1 mouse cellular context compared by ENCODE assay signal in the genomic region with DNA sequence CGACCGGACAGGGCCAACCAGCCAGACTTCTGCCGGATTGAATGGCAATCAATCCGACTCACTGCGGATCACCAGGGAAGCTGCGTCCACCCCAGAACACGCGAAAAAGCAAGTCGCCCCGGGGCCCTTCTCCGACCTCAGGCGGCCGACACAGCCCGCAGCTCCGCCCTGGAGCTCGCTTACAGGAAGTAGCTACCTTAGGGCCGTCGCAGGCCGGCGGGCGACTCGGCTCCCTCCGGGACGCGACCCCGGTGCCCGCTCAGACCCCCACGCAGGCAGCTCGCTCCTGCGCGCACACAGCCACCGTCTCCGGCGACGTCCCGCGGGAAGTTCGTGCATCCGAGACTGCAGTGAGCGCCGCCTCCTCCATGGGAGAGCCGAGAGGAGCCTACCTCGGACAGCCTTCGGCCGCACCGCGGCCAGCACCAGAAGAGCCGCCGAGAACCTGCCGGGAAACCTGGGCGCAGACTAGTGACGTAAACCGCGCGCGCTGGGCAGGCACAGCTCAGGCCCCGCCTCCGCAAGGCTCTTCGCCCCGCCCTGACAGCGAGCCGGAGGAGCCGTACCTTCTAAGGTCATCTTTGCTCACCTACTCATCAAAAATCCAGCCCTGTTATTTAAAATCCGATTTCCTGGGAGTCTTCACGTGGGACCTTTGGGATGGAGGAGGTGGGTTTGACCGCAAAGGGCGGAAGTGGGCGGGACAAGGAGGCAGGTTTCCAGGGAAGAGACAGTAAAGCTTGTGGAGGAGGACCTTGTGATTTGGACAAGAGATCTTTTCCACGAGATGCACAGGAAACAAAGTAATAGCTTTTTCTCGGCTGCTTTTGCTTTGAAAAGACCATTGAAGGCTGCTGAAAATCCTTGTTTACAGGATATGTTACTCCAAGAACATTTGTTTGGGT.
TF ChIP-seq lines count a peak whose summit lies in the region.

A gene (minus strand): TSS at position 473 of the 905 bp plus-strand sequence.

TF ChIP-seq in MEL, 35 proteins besides CTCF, POLR2A, EP300 and RAD21 (continued from another document):
- TF ChIP-seq HCFC1 (IDR thresholded peaks at IDR 0.05; ENCODE audit: low read depth, low read length), result peak; percentile 87
- no peak for TF ChIP-seq POLR2AphosphoS5 (IDR thresholded peaks at IDR 0.05; ENCODE audit: borderline replicate concordance, low read depth, low read length)
- peak; percentile 38; the same call in 1 of the 2 replicates for TF ChIP-seq MAZ (IDR thresholded peaks at IDR 0.05; ENCODE audit: low read depth, low read length)
- no peak for TF ChIP-seq ZNF384 (IDR thresholded peaks at IDR 0.05; ENCODE audit: low read depth, low read length)
- peak; percentile 93 for TF ChIP-seq SIN3A (IDR thresholded peaks at IDR 0.05; ENCODE audit: low read length)
- TF ChIP-seq MAX (IDR thresholded peaks at IDR 0.05; ENCODE audit: low read length), result no peak
- no peak for TF ChIP-seq MYC (IDR thresholded peaks at IDR 0.05; ENCODE audit: low read depth, low read length)
- TF ChIP-seq ETS1 (IDR thresholded peaks at IDR 0.05; ENCODE audit: low read depth, low read length), result 0 out of 2 replicates have a peak, but pooled peaks have one; percentile 8
- TF ChIP-seq TCF12 (IDR thresholded peaks at IDR 0.05; ENCODE audit: low read depth, low read length), result peak; percentile 42
- no peak for TF ChIP-seq TAL1 (IDR thresholded peaks at IDR 0.05; ENCODE audit: low read length)
- peak; percentile 90 for TF ChIP-seq NELFE (IDR thresholded peaks at IDR 0.05; ENCODE audit: low read depth, low read length)
- peak; percentile 87 for TF ChIP-seq POLR2AphosphoS2 (IDR thresholded peaks at IDR 0.05; ENCODE audit: low read length)
- no peak for TF ChIP-seq TBP (IDR thresholded peaks at IDR 0.05; ENCODE audit: low read depth, low read length)
- peak; percentile 85 for TF ChIP-seq ZMIZ1 (IDR thresholded peaks at IDR 0.05; ENCODE audit: low read depth, low read length)
- no peak for TF ChIP-seq MYB (IDR thresholded peaks at IDR 0.05; ENCODE audit: low read depth, low read length)
